Mouse (Mus musculus) hindbrain, postnatal 0 days (tissue): ENCODE data around the gene Ace3. TPM values are rescaled to one million over a fixed set of nuclear protein-coding genes. Genes with fewer than 3 reads are reported as not detected.

Experiments used
- ATAC-seq: fragments of 200-750 bp; cut with Nextera tagmentation; 2 replicates; pipeline ENCODE4 v1.8.0; 2017; ENCODE audit warnings: mild to moderate bottlenecking, moderate TSS enrichment, moderate library complexity
- DNase-seq: peaks from one replicate; pipeline ENCODE4 v3.0.0-alpha.2; 2015; ENCODE audit warnings: low spot score
- H3K27ac ChIP-seq: fragments of 300-500 bp; sonication (generic); 2 replicates; pipeline ENCODE4 v1.5.1; 2014; ENCODE audit warnings: mild to moderate bottlenecking
- H3K27me3 ChIP-seq: fragments of 300-500 bp; sonication (generic); 2 replicates; pipeline ENCODE4 v1.6.1; 2014; ENCODE audit warnings: low read length, mixed read lengths; ENCODE audit not compliant: insufficient read depth
- H3K36me3 ChIP-seq: fragments of 300-500 bp; sonication (generic); 2 replicates; pipeline ENCODE4 v1.6.1; 2014; ENCODE audit warnings: low read length, mixed read lengths; ENCODE audit not compliant: insufficient read depth
- H3K4me1 ChIP-seq: fragments of 300-500 bp; sonication (generic); 2 replicates; pipeline ENCODE4 v1.6.1; 2014; ENCODE audit warnings: antibody characterized with exemption, low read length, mixed read lengths; ENCODE audit not compliant: insufficient read depth
- H3K4me2 ChIP-seq: fragments of 300-500 bp; sonication (generic); 2 replicates; pipeline ENCODE4 v1.6.1; 2014; ENCODE audit warnings: low read depth, mild to moderate bottlenecking, low read length, moderate library complexity, mixed read lengths
- H3K4me3 ChIP-seq: fragments of 300-500 bp; sonication (generic); 2 replicates; pipeline ENCODE4 v1.5.1; 2014; ENCODE audit warnings: low read length
- H3K9ac ChIP-seq: fragments of 300-500 bp; sonication (generic); replicated peaks from 2 replicates; pipeline ENCODE4 v1.6.1; 2014; ENCODE audit warnings: mild to moderate bottlenecking, low read length, moderate library complexity, mixed read lengths
- H3K9me3 ChIP-seq: fragments of 300-500 bp; sonication (generic); 2 replicates; pipeline ENCODE4 v1.6.1; 2016; ENCODE audit warnings: low read length, mixed read lengths
- CTCF ChIP-seq: IDR thresholded peaks from 2 replicates; pipeline ENCODE4 v1.5.1; 2016; ENCODE audit warnings: antibody characterized with exemption, control low read depth, low read depth
- WGBS: fragments of 180-500 bp; shearing (Covaris S2); extraction: QIAGEN DNeasy Blood & Tissue Kit; methylation state at CpG from one replicate; pipeline ENCODE4 v1.1.7; 2014; 5-methylcytosine and 5-hydroxymethylcytosine counted together
- polyA plus RNA-seq: library from polyadenylated mRNA; unstranded; fragments of >200 nt; fragmentation: Nextera tagmentation; extraction: Ambion mirVana; gene quantifications from 2 replicates; pipeline ENCODE4 v1.2.1, GENCODE M21; 2015
- total RNA-seq: library from RNA; depleted of rRNA; stranded (reverse); fragments of >200 nt; gene quantifications from 2 replicates; pipeline ENCODE4 v1.2.3, GENCODE M21; 2014

Ace3 gene
- total and polyA plus RNA-seq, 2 experiments from 2014 or later = not detected

DNA sequence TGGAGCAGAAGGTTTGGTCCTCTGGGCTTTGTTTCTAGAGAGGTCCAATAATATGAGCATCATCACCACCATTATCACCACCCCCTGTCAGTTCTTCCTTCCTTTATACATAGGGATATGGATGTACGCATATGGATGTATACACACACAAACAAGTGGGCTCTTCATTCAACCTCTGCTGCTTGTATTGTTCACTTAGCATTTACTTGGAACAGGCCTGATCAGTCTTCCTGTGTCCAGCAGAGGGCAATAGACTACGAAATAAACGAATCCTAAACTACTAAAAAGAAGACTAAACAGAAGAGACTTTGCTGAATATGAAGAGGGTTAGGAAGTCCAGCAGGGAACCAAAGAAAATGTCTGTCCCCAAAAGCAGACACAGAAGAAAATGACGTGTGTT, 7.2 kb downstream of the Ace3 start:
- H3K27ac ChIP-seq = no peak overlapping the region
- no peaks in the 10 kb centered on the region for H3K36me3 ChIP-seq
- DNase-seq (peak; percentile 59), ATAC-seq (no peak)
- WGBS = 45% methylated on average over 4 of the region's 4 CpGs
- H3K9ac ChIP-seq = no peak overlapping the region
- H3K4me2 ChIP-seq = no peak overlapping the region
- no peaks in the 10 kb centered on the region for H3K9me3 ChIP-seq
- no peaks in the 10 kb centered on the region for H3K4me1 ChIP-seq
- H3K4me3 ChIP-seq = no peak overlapping the region
- TF ChIP-seq CTCF = peak; percentile 70
- no peaks in the 10 kb centered on the region for H3K27me3 ChIP-seq

GRCm38 (mm10) chr11:106004576-106004975, 10.1 kb downstream of the Ace3 start:
- ATAC-seq = no peak
- TF ChIP-seq CTCF = no peak
- 89% methylated on average over 1 of the region's 1 CpGs for WGBS
- Histone ChIP-seq H3K4me2 (no peak overlapping the region), H3K9ac (no peak overlapping the region), H3K27me3 (no peaks in the 10 kb centered on the region), H3K27ac (no peak overlapping the region), H3K36me3 (no peaks in the 10 kb centered on the region), H3K4me1 (peaks cover 5% of the 10 kb centered on the region; the same call in 1 of the 2 replicates), H3K9me3 (no peaks in the 10 kb centered on the region), H3K4me3 (no peak overlapping the region)
- DNase-seq = no peak

DNA sequence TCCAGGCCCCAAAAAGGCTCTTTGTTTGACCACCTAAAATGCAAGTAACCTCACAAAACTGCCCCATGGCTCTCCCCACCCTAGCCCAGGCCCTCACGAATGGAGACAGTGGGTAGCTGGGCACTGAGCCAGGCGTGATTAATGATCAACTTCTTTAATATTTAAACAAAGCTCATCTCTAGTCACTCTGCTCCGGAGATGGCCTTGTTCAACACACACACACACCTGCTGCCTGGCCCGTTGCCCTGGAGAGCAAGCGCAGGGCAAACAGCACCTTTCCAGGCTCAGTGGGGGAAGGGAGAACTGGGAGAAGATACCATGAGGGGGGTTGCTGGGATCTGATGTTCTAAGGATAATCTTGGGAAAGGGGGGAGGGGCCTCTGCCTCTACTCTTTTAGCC, 11.5 kb downstream of the Ace3 start:
- no peaks in the 10 kb centered on the region for H3K27me3 ChIP-seq
- no peaks in the 10 kb centered on the region for H3K9me3 ChIP-seq
- H3K9ac ChIP-seq = no peak overlapping the region
- 34% methylated on average over 5 of the region's 5 CpGs for WGBS
- H3K36me3 ChIP-seq = no peaks in the 10 kb centered on the region
- DNase-seq (no peak), ATAC-seq (no peak)
- H3K4me3 ChIP-seq = no peak overlapping the region
- TF ChIP-seq CTCF = no peak
- H3K4me1 ChIP-seq = peaks cover 5% of the 10 kb centered on the region; the same call in 1 of the 2 replicates
- H3K4me2 ChIP-seq = no peak overlapping the region
- H3K27ac ChIP-seq = no peak overlapping the region

DNA sequence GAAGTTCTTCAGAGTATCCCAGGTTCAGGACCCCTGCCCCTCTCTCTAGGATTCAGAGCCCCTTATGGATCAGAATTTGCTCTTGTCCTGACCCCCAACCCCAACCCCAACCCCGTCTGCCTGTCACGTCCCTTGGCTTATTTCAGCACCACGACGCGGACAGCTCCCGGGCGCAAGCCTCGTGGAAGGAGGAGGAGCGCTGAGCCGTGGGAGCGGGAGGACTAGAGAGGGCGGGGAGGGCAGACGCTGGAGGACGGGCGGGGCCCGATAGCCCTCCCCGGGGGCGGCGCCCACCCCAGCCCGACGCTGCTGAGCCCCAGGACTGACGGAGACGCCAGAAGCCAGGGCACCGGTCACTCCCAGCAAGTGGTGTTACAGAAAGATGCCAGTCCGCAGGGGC, 13.3 kb downstream of the Ace3 start, which contains the start of gene Kcnh6:
TSS of gene Kcnh6 (plus strand) at position 304 of the 400 bp plus-strand sequence.
- Histone ChIP-seq H3K27me3 (no peaks in the 10 kb centered on the region), H3K36me3 (no peaks in the 10 kb centered on the region), H3K9me3 (no peaks in the 10 kb centered on the region), H3K9ac (no peak within 1 kb of the TSS), H3K4me1 (peaks cover 5% of the 10 kb centered on the region; the same call in 1 of the 2 replicates), H3K4me3 (peak within 1 kb of the TSS; percentile 14; the same call in 1 of the 2 replicates), H3K27ac (no peak within 1 kb of the TSS), H3K4me2 (peak within 1 kb of the TSS; percentile 55)
- 1% methylated on average over 25 of the region's 25 CpGs for WGBS
- no peak for TF ChIP-seq CTCF
- peak; percentile 47; the same call in 1 of the 2 replicates for ATAC-seq
- peak; percentile 48 for DNase-seq

- Histone ChIP-seq H3K36me3 (no peaks in the 10 kb centered on the region), H3K9ac (no peak overlapping the region), H3K4me2 (no peak overlapping the region), H3K9me3 (no peaks in the 10 kb centered on the region), H3K27me3 (no peaks in the 10 kb centered on the region), H3K27ac (no peak overlapping the region), H3K4me3 (no peak overlapping the region), H3K4me1 (peaks cover 12% of the 10 kb centered on the region)
- no peak for DNase-seq
- no peak for ATAC-seq
- no peak for TF ChIP-seq CTCF
- WGBS = 37% methylated on average over 7 of the region's 7 CpGs
Measured at GRCm38 (mm10) chr11:106012711-106013110, 18.2 kb downstream of the Ace3 start.

- peak; percentile 85 for DNase-seq
- no peak overlapping the region for H3K4me3 ChIP-seq
- 0 out of 2 replicates have a peak overlapping the region, but pooled peaks have one; percentile 17 for H3K9ac ChIP-seq
- ATAC-seq = peak; percentile 78
- WGBS = 40% methylated on average over 11 of the region's 11 CpGs
- H3K27me3 ChIP-seq = no peaks in the 10 kb centered on the region
- peak overlapping the region; percentile 58 for H3K27ac ChIP-seq
- H3K36me3 ChIP-seq = no peaks in the 10 kb centered on the region
- TF ChIP-seq CTCF = no peak
- H3K9me3 ChIP-seq = no peaks in the 10 kb centered on the region
- H3K4me2 ChIP-seq = no peak overlapping the region
- peaks cover 8% of the 10 kb centered on the region for H3K4me1 ChIP-seq
Measured at GRCm38 (mm10) chr11:106013556-106014225, 19.2 kb downstream of the Ace3 start.

GRCm38 (mm10) chr11:106016440-106016839, 22.0 kb downstream of the Ace3 start:
- no peak overlapping the region for H3K4me3 ChIP-seq
- no peak overlapping the region for H3K4me2 ChIP-seq
- no peak overlapping the region for H3K9ac ChIP-seq
- TF ChIP-seq CTCF = no peak
- ATAC-seq = no peak
- H3K9me3 ChIP-seq = no peaks in the 10 kb centered on the region
- no peak for DNase-seq
- H3K27ac ChIP-seq = no peak overlapping the region
- H3K36me3 ChIP-seq = no peaks in the 10 kb centered on the region
- peaks cover 14% of the 10 kb centered on the region for H3K4me1 ChIP-seq
- no peaks in the 10 kb centered on the region for H3K27me3 ChIP-seq
- WGBS = 75% methylated on average over 5 of the region's 5 CpGs
